Mouse (Mus musculus): Measurements from ENCODE around the gene Fam151a.

- TF ChIP-seq GATA1 (IDR thresholded peaks at IDR 0.05; ENCODE audit: low read length): no peak
- TF ChIP-seq TAL1 (IDR thresholded peaks at IDR 0.05; ENCODE audit: low read length): no peak
Measured at GRCm38 (mm10) chr4:106708408-106708807, 25.3 kb upstream of the Fam151a start.

All from erythroblast, embryonic 14.5 days (primary cell).